Mouse (Mus musculus) cerebellum, adult 11-12 months (tissue): Measurements from ENCODE around the gene Psmg3.
A peak's percentile ranks its signal among the peaks of the same experiment; 100 is the strongest.

Experiments used
- DNase-seq: peaks from one replicate; pipeline ENCODE4 v3.0.0; 2022

The Psmg3 gene

DNA sequence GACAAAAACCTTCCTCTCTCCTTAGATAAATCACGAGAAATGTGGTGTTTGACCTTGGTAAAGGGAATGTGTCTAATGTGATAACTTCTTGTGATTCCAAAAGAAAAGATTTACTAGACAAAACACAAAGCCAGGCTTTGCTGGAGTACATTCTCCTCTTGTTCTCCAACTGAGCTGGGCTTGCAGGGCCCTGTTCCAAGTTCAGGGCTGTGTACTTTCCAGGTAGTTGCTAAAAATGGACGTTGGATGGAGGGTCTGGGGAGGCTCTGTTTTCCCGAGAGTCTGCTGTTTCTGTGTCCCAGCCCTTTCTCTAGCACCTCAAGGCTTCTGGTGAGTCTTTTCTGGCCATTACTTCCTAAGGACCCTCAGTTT lies 33.7 kb downstream of the Psmg3 start:
- no peak for DNase-seq

DNA sequence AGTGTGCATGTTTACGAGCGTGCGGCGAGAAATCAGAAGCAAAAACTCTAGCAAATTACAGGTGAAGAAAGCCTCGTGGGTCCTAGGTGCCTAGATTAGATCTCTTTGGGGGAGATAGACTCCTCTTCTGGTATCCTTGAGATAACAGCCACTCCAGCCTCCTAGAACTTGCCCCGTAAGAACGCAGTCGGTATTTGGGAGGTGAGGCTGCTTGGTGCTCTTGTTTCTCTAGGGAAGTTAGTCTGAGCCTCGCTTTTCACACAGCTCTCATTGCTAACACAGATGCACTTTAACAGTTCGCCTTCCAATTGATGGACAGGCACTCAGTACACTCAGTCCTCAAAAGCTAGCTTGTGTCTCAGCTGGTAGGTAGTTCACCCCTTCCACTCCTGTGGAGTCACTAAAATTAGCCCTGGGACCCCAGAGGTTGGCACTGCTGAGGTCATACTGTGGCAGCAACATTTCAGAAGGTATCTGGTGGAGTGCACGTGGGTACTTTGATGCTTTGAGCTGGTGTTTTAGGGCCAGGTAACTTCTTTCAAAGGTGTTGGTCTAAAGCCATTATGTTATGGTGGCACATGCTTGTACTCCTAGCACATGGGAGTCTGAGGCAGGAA lies 34.4 kb downstream of the Psmg3 start:
- no peak for DNase-seq

DNA sequence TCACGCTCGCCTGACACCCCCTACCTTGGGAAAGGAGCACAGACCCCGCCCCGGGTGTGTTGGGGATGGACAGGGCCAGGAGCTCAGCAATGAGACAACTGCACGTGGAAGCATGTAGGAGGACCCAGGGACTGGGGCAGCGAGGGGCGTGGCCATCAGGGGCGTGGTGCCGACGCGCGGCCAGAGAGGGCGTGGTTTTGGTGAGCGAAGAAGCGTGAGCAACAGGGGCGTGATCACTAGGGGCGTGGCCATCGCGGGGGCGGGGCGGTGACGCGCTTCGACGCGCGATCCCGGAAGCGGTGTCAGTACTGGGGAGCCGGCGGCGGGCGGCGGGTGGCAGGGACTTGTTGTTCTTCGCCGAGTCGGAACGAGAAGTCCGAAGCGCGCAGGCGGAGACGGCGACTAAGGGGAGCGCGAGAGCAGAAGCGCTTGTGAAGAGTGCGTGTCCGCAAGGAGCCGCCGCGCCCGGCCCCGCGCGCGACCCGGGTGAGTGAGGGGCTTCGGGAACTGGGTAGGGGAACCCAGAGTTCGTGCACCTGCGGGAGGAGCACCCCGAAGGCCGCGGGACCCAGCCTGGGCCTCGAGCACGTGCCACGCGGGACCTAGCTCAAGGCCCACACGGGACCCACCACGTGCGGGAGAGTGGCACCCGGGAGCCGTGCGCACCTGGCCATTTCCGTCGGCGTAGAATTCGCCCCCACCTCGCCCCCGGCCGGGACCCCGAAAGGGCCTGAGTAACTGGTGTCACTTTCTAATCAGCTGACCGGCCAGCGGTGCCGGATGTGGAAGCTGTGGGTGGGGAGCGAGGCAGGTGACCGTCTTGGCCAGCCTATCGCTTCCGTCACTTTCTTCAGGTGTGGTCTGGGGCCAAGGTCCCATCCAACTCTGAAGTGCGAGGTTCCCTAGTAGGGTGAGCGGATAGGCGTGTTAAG lies 35.2 kb downstream of the Psmg3 start, which contains the start of gene Mafk:
Mafk (plus strand) TSS at position 287 of the 932 bp plus-strand sequence.
- DNase-seq, result peak; percentile 83

DNA sequence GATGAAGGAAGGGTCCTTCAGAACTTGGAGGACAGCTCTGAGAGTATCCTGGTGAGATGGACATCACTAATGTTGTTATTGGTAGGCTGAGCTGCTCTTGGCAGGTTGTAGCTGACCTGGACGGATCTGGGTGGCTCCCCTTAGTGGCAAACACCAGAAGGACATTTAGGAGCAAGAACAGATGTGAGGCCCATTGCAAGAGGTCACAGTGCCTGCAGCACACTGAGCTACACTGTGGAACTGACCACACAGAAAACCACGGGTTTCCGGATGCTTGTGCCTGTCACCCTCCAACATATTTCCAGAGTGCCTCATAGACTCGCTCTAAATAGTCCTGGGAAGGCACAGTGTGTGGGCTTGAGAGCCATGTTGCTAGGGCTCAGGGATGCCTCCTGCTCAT lies 37.2 kb downstream of the Psmg3 start:
- no peak for DNase-seq

GRCm38 (mm10) chr5:139781406-139781805 lies 45.3 kb downstream of the Psmg3 start:
- no peak for DNase-seq

GRCm38 (mm10) chr5:139776966-139777365 lies 49.7 kb downstream of the Psmg3 start:
- no peak for DNase-seq

GRCm38 (mm10) chr5:139775216-139775926 lies 51.3 kb downstream of the Psmg3 start, which contains the start of gene Ints1:
Gene Ints1, minus strand, starts transcription at chr5:139775674.
- peak; percentile 94 for DNase-seq
